Mouse (Mus musculus) liver, embryonic 16.5 days (tissue): ENCODE data around the gene Camkv. TPM values are rescaled to one million over a fixed set of nuclear protein-coding genes. Genes with fewer than 3 reads are reported as not detected.

ENCODE experiments used
- ATAC-seq: fragments of 200-750 bp; cut with Nextera tagmentation; 2 replicates; pipeline ENCODE4 v1.8.0; 2017; ENCODE audit warnings: low read depth, mild to moderate bottlenecking, moderate number of reproducible peaks, moderate library complexity
- H3K27ac ChIP-seq: fragments of 300-500 bp; sonication (generic); 2 replicates; pipeline ENCODE4 v1.5.1; 2014; ENCODE audit warnings: mild to moderate bottlenecking, low read length
- H3K27me3 ChIP-seq: fragments of 300-500 bp; sonication (generic); 2 replicates; pipeline ENCODE4 v1.6.1; 2014; ENCODE audit warnings: low read depth, low read length, mixed read lengths; ENCODE audit not compliant: control insufficient read depth, insufficient read depth
- H3K36me3 ChIP-seq: fragments of 300-500 bp; sonication (generic); 2 replicates; pipeline ENCODE4 v1.6.1; 2014; ENCODE audit warnings: mild to moderate bottlenecking; ENCODE audit not compliant: control insufficient read depth, insufficient read depth
- H3K4me1 ChIP-seq: fragments of 300-500 bp; sonication (generic); 2 replicates; pipeline ENCODE4 v1.6.1; 2014; ENCODE audit warnings: low read depth, low read length, mixed read lengths; ENCODE audit not compliant: control insufficient read depth
- H3K4me2 ChIP-seq: fragments of 300-500 bp; sonication (generic); 2 replicates; pipeline ENCODE4 v1.6.1; 2014; ENCODE audit warnings: low read depth, low read length, mixed read lengths
- H3K4me3 ChIP-seq: fragments of 300-500 bp; sonication (generic); 2 replicates; pipeline ENCODE4 v1.5.1; 2014; ENCODE audit warnings: low read depth, mild to moderate bottlenecking, low read length
- H3K9ac ChIP-seq: fragments of 300-500 bp; sonication (generic); 2 replicates; pipeline ENCODE4 v1.6.1; 2014; ENCODE audit warnings: low read depth, low read length
- H3K9me3 ChIP-seq: fragments of 300-500 bp; sonication (generic); replicated peaks from 2 replicates; pipeline ENCODE4 v1.6.1; 2016; ENCODE audit warnings: low read length; ENCODE audit not compliant: control insufficient read depth
- WGBS: fragments of 180-500 bp; shearing (Covaris S2); extraction: QIAGEN DNeasy Blood & Tissue Kit; methylation state at CpG from one replicate; pipeline ENCODE4 v1.1.7; 2014; ENCODE audit not compliant: insufficient replicate concordance; 5-methylcytosine and 5-hydroxymethylcytosine counted together
- polyA plus RNA-seq: library from polyadenylated mRNA; unstranded; fragments of >200 nt; fragmentation: Nextera tagmentation; extraction: Ambion mirVana; gene quantifications from 2 replicates; pipeline ENCODE4 v1.2.1, GENCODE M21; 2015

Camkv gene
- polyA plus RNA-seq, 1 experiment from 2014 or later: 0.11 TPM

- Histone ChIP-seq H3K4me2 (no peak overlapping the region), H3K27me3 (no peaks in the 10 kb centered on the region), H3K9ac (no peak overlapping the region), H3K36me3 (peaks cover 24% of the 10 kb centered on the region), H3K9me3 (no peaks in the 10 kb centered on the region), H3K4me3 (no peak overlapping the region), H3K27ac (no peak overlapping the region), H3K4me1 (peaks cover 5% of the 10 kb centered on the region)
- ATAC-seq: no peak
- WGBS: 88% methylated on average over 9 of the region's 9 CpGs
Measured at GRCm38 (mm10) chr9:107964681-107965080, 29.2 kb downstream of the Camkv start.

DNA sequence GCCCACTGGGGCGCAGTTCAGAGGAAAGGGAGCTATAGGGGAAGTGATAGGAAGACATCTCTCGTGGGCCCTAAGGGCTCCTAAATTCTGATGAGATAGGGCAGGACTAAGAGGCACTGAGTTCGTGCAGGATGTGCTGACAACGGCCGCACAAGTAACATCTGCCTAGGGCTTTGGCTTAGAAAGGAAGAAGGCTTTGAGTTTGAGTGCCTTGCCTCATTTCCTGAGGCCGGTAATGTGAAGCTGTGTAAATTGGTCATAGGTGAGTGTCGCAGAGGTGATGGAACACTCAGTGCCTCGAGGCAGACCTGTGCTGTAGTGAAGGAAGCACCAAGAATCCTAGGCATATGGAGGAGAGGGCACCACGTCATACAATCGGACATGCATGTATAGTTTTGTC lies 31.2 kb downstream of the Camkv start:
- Histone ChIP-seq H3K27me3 (no peaks in the 10 kb centered on the region), H3K4me2 (no peak overlapping the region), H3K9ac (no peak overlapping the region), H3K4me1 (peaks cover 20% of the 10 kb centered on the region), H3K36me3 (peaks cover 7% of the 10 kb centered on the region), H3K9me3 (no peaks in the 10 kb centered on the region), H3K4me3 (no peak overlapping the region), H3K27ac (0 out of 2 replicates have a peak overlapping the region, but pooled peaks have one; percentile 32)
- WGBS: 46% methylated on average over 10 of the region's 10 CpGs
- no peak for ATAC-seq

- peaks cover 27% of the 10 kb centered on the region for H3K4me1 ChIP-seq
- 81% methylated on average over 6 of the region's 6 CpGs for WGBS
- H3K9me3 ChIP-seq: no peaks in the 10 kb centered on the region
- ATAC-seq: no peak
- H3K27ac ChIP-seq: no peak overlapping the region
- no peaks in the 10 kb centered on the region for H3K27me3 ChIP-seq
- H3K9ac ChIP-seq: no peak overlapping the region
- peaks cover 7% of the 10 kb centered on the region for H3K36me3 ChIP-seq
- no peak overlapping the region for H3K4me2 ChIP-seq
- no peak overlapping the region for H3K4me3 ChIP-seq
Measured at GRCm38 (mm10) chr9:107967437-107967836, 32.0 kb downstream of the Camkv start.

DNA sequence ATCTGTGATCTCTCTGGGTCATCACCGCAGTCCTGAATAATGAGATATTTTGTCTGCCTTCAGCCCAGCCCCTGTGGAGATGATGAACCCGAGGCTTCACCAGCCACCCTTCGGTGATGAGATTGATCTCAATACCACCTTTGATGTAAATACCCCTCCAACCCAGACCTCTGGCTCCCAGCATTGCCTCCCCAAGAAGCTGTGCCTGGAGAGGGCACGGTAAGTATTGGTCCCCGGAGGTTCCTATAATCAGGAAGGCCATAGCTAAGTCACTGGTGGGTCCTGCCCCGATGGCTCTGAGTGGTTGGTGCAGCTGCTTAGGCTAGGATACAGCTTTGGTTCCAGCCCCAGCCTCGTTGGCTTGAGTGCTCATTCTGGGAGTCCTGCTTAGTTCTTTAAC lies 33.1 kb downstream of the Camkv start:
- Histone ChIP-seq H3K27ac (no peak overlapping the region), H3K9ac (no peak overlapping the region), H3K27me3 (no peaks in the 10 kb centered on the region), H3K9me3 (no peaks in the 10 kb centered on the region), H3K4me3 (no peak overlapping the region), H3K4me1 (peaks cover 38% of the 10 kb centered on the region), H3K4me2 (no peak overlapping the region), H3K36me3 (peaks cover 7% of the 10 kb centered on the region)
- WGBS: 85% methylated on average over 7 of the region's 7 CpGs
- ATAC-seq: no peak

DNA sequence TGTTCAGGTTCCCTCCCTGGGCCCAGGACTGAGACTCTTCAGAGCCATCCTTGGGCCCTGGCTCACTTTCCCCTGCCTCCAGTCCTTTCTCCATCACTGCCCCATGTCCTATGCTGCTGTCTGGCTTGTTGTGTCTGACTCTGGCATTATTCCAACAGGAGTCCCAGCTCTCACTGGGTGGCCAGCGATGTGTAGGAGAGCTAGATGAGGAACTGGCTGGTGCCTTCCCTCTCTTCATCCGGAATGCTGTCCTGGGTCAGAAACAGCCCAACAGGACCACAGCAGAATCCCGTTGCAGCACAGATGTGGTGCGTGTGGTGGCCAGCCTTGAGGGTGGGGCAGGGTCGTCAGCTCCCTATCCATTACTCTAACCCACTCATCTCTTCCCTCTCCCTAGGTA lies 34.8 kb downstream of the Camkv start:
- H3K4me1 ChIP-seq: peaks cover 46% of the 10 kb centered on the region
- H3K27me3 ChIP-seq: no peaks in the 10 kb centered on the region
- no peaks in the 10 kb centered on the region for H3K9me3 ChIP-seq
- WGBS: 91% methylated on average over 5 of the region's 5 CpGs
- H3K9ac ChIP-seq: no peak overlapping the region
- no peaks in the 10 kb centered on the region; the same call in none of the 2 replicates for H3K36me3 ChIP-seq
- ATAC-seq: no peak
- no peak overlapping the region for H3K4me2 ChIP-seq
- no peak overlapping the region; the same call in 1 of the 2 replicates for H3K27ac ChIP-seq
- H3K4me3 ChIP-seq: no peak overlapping the region

DNA sequence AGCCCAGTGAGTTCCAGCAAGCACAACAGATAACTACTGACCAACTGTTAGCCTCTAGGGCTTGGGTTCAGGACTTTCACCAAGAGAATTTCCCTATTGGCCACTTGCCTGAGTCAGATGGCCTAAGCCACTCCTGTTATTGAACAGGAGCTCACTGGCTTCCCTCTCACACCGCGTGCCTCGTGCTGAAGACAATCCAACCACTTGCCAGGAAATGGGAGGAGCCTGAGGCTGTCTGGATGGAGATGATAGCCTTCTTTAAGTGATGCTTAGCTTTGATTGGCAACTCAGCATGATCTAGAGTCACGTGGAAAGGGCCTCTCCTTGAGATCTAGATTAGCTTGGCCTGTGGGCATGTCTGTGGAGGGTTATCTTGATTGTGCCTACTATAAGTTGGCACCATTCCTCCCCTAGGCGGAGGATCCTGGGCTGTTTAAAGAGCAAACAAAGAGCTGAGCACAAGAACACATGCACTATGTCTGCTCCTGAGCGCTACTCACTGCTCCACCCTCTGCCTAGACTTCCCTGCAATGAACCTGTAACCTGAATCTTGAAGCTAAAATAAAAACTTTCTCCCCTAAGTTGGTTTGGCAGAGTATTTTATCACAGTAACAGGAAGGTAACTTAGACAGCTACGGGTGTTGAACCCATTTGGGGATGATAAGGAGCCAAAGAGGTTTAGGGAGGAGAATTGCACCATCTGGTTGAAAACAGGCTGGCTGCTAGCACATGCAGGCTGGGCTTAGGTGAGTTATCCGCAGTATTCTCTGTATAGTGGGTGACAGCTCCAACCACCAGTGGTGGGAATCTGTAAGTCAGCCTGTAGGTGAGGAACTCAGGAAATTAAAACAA lies 36.4 kb downstream of the Camkv start:
- H3K4me2 ChIP-seq: peak overlapping the region; percentile 46
- no peaks in the 10 kb centered on the region for H3K9me3 ChIP-seq
- peak; percentile 84 for ATAC-seq
- H3K27ac ChIP-seq: peak overlapping the region; percentile 99
- 15% methylated on average over 8 of the region's 8 CpGs for WGBS
- H3K4me3 ChIP-seq: peak overlapping the region; percentile 7; the same call in 1 of the 2 replicates
- H3K9ac ChIP-seq: peak overlapping the region; percentile 51
- peaks cover 56% of the 10 kb centered on the region for H3K4me1 ChIP-seq
- H3K27me3 ChIP-seq: no peaks in the 10 kb centered on the region
- no peaks in the 10 kb centered on the region; the same call in none of the 2 replicates for H3K36me3 ChIP-seq

DNA sequence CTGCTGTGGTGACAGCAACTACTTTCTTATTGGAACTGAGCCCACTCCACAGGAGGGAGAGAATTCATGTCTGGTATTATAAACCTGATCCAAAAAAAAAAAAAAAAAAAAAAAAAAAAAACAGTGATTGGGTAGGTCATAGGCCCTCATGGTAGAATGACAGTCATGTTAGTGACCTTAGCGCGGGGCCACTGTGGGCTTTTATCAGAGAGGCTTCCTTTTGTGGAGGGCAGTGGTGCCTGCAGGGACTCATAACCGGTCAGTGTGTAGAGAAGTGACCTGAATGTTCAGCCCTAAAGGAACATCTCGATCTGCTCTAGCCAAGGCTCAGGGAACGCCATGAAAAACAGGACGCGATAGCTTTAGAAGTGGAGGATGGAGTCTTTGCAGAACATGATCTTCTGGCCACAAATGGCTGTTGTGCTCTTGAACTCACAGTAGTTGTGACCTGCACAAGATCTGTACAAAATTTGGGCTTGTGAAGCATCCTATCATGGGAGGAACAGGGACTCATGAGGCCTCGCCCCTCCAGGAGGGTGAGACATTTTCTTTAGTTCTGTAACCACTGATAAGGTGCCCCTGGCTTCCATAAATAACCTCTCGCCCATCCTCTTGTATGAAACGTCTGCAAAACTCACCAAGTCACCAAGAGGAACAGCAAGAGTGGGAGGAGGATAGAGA lies 39.2 kb downstream of the Camkv start:
- H3K4me1 ChIP-seq: peaks cover 76% of the 10 kb centered on the region
- ATAC-seq: peak; percentile 72
- H3K9me3 ChIP-seq: no peaks in the 10 kb centered on the region
- H3K4me3 ChIP-seq: peak overlapping the region; percentile 74
- H3K27me3 ChIP-seq: no peaks in the 10 kb centered on the region
- H3K9ac ChIP-seq: peak overlapping the region; percentile 86
- H3K4me2 ChIP-seq: peak overlapping the region; percentile 82
- H3K27ac ChIP-seq: peak overlapping the region; percentile 99
- WGBS: 20% methylated on average over 10 of the region's 10 CpGs
- H3K36me3 ChIP-seq: peaks cover 24% of the 10 kb centered on the region

GRCm38 (mm10) chr9:107975399-107976386 lies 40.2 kb downstream of the Camkv start, which contains the start of gene Uba7:
TSS of gene Uba7 (plus strand) at chr9:107975505.
- peaks cover 81% of the 10 kb centered on the region for H3K4me1 ChIP-seq
- 38% methylated on average over 12 of the region's 12 CpGs for WGBS
- peak within 1 kb of the TSS; percentile 86 for H3K9ac ChIP-seq
- peak within 1 kb of the TSS; percentile 99 for H3K27ac ChIP-seq
- H3K4me3 ChIP-seq: peak within 1 kb of the TSS; percentile 74
- peaks cover 35% of the 10 kb centered on the region for H3K36me3 ChIP-seq
- H3K9me3 ChIP-seq: no peaks in the 10 kb centered on the region
- H3K4me2 ChIP-seq: peak within 1 kb of the TSS; percentile 82
- H3K27me3 ChIP-seq: no peaks in the 10 kb centered on the region
- ATAC-seq: peak; percentile 79
